Mouse (Mus musculus) limb, embryonic 13.5 days (tissue): ENCODE results near the gene Pard6b. TPM values are rescaled to one million over a fixed set of nuclear protein-coding genes. Genes with fewer than 3 reads are reported as not detected.

Experiments
- ATAC-seq: fragments of 200-750 bp; cut with Nextera tagmentation; 2 replicates; pipeline ENCODE4 v1.8.0; 2017; ENCODE audit warnings: low read depth, moderate number of reproducible peaks, moderate TSS enrichment; ENCODE audit not compliant: low FRiP score
- H3K27ac ChIP-seq: fragments of 300-500 bp; sonication (generic); 2 replicates; pipeline ENCODE4 v1.5.1; 2015; ENCODE audit warnings: inconsistent platforms, mild to moderate bottlenecking, moderate library complexity
- H3K27me3 ChIP-seq: fragments of 300-500 bp; sonication (generic); 2 replicates; pipeline ENCODE4 v1.6.1; 2015; ENCODE audit warnings: mild to moderate bottlenecking, inconsistent platforms
- H3K36me3 ChIP-seq: fragments of 300-500 bp; sonication (generic); 2 replicates; pipeline ENCODE4 v1.6.1; 2015; ENCODE audit warnings: inconsistent platforms, mild to moderate bottlenecking, moderate library complexity
- H3K4me1 ChIP-seq: fragments of 300-500 bp; sonication (generic); 2 replicates; pipeline ENCODE4 v1.6.1; 2015; ENCODE audit warnings: inconsistent platforms
- H3K4me2 ChIP-seq: fragments of 300-500 bp; sonication (generic); replicated peaks from 2 replicates; pipeline ENCODE4 v1.6.1; 2015; ENCODE audit warnings: inconsistent platforms, mild to moderate bottlenecking, moderate library complexity
- H3K4me3 ChIP-seq: fragments of 300-500 bp; sonication (generic); 2 replicates; pipeline ENCODE4 v1.5.1; 2015; ENCODE audit warnings: moderate library complexity, mild to moderate bottlenecking, inconsistent platforms
- H3K9ac ChIP-seq: fragments of 300-500 bp; sonication (generic); 2 replicates; pipeline ENCODE4 v1.6.1; 2015; ENCODE audit warnings: mild to moderate bottlenecking, inconsistent platforms
- H3K9me3 ChIP-seq: fragments of 300-500 bp; sonication (generic); 2 replicates; pipeline ENCODE4 v1.6.1; 2016; ENCODE audit warnings: inconsistent platforms
- WGBS: fragments of 180-500 bp; shearing (Covaris S2); methylation state at CpG from one replicate; pipeline ENCODE4 v1.1.7; 2015; 5-methylcytosine and 5-hydroxymethylcytosine counted together
- polyA plus RNA-seq: library from polyadenylated mRNA; unstranded; fragments of >200 nt; fragmentation: Nextera tagmentation; extraction: Ambion mirVana; gene quantifications from 2 replicates; pipeline ENCODE4 v1.2.1, GENCODE M21; 2015

Gene Pard6b
- polyA plus RNA-seq, 1 experiment from 2014 or later: 3.7 TPM

GRCm38 (mm10) chr2:168085621-168086265, 4.9 kb downstream of the Pard6b start:
- no peak overlapping the region for H3K4me3 ChIP-seq
- H3K36me3 ChIP-seq: no peaks in the 10 kb centered on the region
- H3K9me3 ChIP-seq: no peaks in the 10 kb centered on the region
- no peak overlapping the region for H3K9ac ChIP-seq
- peaks cover 27% of the 10 kb centered on the region for H3K27me3 ChIP-seq
- 68% methylated on average over 10 of the region's 10 CpGs for WGBS
- H3K4me2 ChIP-seq: no peak overlapping the region
- peaks cover 15% of the 10 kb centered on the region for H3K4me1 ChIP-seq
- no peak for ATAC-seq
- no peak overlapping the region for H3K27ac ChIP-seq

GRCm38 (mm10) chr2:168086318-168086717, 5.5 kb downstream of the Pard6b start:
- Histone ChIP-seq H3K4me1 (peaks cover 14% of the 10 kb centered on the region), H3K9ac (no peak overlapping the region), H3K4me2 (no peak overlapping the region), H3K27ac (no peak overlapping the region), H3K4me3 (no peak overlapping the region), H3K27me3 (peaks cover 23% of the 10 kb centered on the region), H3K9me3 (no peaks in the 10 kb centered on the region), H3K36me3 (no peaks in the 10 kb centered on the region)
- ATAC-seq: no peak
- 40% methylated on average over 6 of the region's 6 CpGs for WGBS

- Histone ChIP-seq H3K27me3 (peaks cover 17% of the 10 kb centered on the region), H3K9me3 (no peaks in the 10 kb centered on the region), H3K4me2 (no peak overlapping the region), H3K36me3 (no peaks in the 10 kb centered on the region; the same call in 1 of the 2 replicates), H3K4me1 (peaks cover 9% of the 10 kb centered on the region), H3K4me3 (no peak overlapping the region), H3K9ac (no peak overlapping the region), H3K27ac (no peak overlapping the region)
- WGBS: 62% methylated on average over 9 of the region's 9 CpGs
- ATAC-seq: no peak
Observed at GRCm38 (mm10) chr2:168086839-168087238, 6.0 kb downstream of the Pard6b start.

GRCm38 (mm10) chr2:168091560-168091959, 10.8 kb downstream of the Pard6b start:
- no peak overlapping the region for H3K4me2 ChIP-seq
- 57% methylated on average over 11 of the region's 11 CpGs for WGBS
- ATAC-seq: no peak

GRCm38 (mm10) chr2:168093077-168093476, 12.3 kb downstream of the Pard6b start:
- H3K4me2 ChIP-seq: no peak overlapping the region
- no peak for ATAC-seq
- H3K9me3 ChIP-seq: no peaks in the 10 kb centered on the region
- 92% methylated on average over 4 of the region's 4 CpGs for WGBS
- H3K4me1 ChIP-seq: peaks cover 26% of the 10 kb centered on the region
- no peak overlapping the region for H3K9ac ChIP-seq
- no peak overlapping the region for H3K27ac ChIP-seq
- no peak overlapping the region for H3K4me3 ChIP-seq
- no peaks in the 10 kb centered on the region for H3K27me3 ChIP-seq
- H3K36me3 ChIP-seq: no peaks in the 10 kb centered on the region; the same call in 1 of the 2 replicates

More at GRCm38 (mm10) chr2:168091560-168091959, 10.8 kb downstream of the Pard6b start:
- Histone ChIP-seq H3K36me3 (no peaks in the 10 kb centered on the region; the same call in 1 of the 2 replicates), H3K4me3 (no peak overlapping the region), H3K27ac (no peak overlapping the region), H3K4me1 (peaks cover 22% of the 10 kb centered on the region), H3K9me3 (no peaks in the 10 kb centered on the region), H3K27me3 (no peaks in the 10 kb centered on the region), H3K9ac (no peak overlapping the region)

- H3K9me3 ChIP-seq: no peaks in the 10 kb centered on the region
- H3K4me1 ChIP-seq: peaks cover 26% of the 10 kb centered on the region
- H3K4me2 ChIP-seq: no peak overlapping the region; the same call in 1 of the 2 replicates
- no peak overlapping the region for H3K4me3 ChIP-seq
- peak overlapping the region; percentile 25; the same call in 1 of the 2 replicates for H3K9ac ChIP-seq
- H3K27ac ChIP-seq: peak overlapping the region; percentile 82
- WGBS: 62% methylated on average over 8 of the region's 8 CpGs
- H3K36me3 ChIP-seq: peaks cover 10% of the 10 kb centered on the region
- H3K27me3 ChIP-seq: no peaks in the 10 kb centered on the region
- ATAC-seq: no peak
Observed at GRCm38 (mm10) chr2:168095077-168095476, 14.3 kb downstream of the Pard6b start.

- Histone ChIP-seq H3K9ac (no peak overlapping the region), H3K9me3 (no peaks in the 10 kb centered on the region), H3K27me3 (no peaks in the 10 kb centered on the region), H3K4me1 (peaks cover 26% of the 10 kb centered on the region), H3K4me2 (no peak overlapping the region), H3K4me3 (no peak overlapping the region), H3K36me3 (peaks cover 10% of the 10 kb centered on the region), H3K27ac (no peak overlapping the region)
- WGBS: 69% methylated on average over 3 of the region's 3 CpGs
- no peak for ATAC-seq
Observed at GRCm38 (mm10) chr2:168096487-168096886, 15.7 kb downstream of the Pard6b start.

GRCm38 (mm10) chr2:168098040-168098439, 17.2 kb downstream of the Pard6b start:
- H3K36me3 ChIP-seq: peaks cover 10% of the 10 kb centered on the region
- no peak overlapping the region for H3K4me2 ChIP-seq
- ATAC-seq: 0 out of 2 replicates have a peak, but pooled peaks have one; percentile 35
- 34% methylated on average over 6 of the region's 6 CpGs for WGBS
- H3K4me1 ChIP-seq: peaks cover 26% of the 10 kb centered on the region
- no peaks in the 10 kb centered on the region for H3K9me3 ChIP-seq
- no peak overlapping the region; the same call in 1 of the 2 replicates for H3K9ac ChIP-seq
- no peaks in the 10 kb centered on the region for H3K27me3 ChIP-seq
- no peak overlapping the region for H3K27ac ChIP-seq
- H3K4me3 ChIP-seq: no peak overlapping the region

- Histone ChIP-seq H3K4me1 (peaks cover 20% of the 10 kb centered on the region), H3K27me3 (no peaks in the 10 kb centered on the region), H3K4me2 (no peak overlapping the region), H3K9ac (no peak overlapping the region), H3K36me3 (peaks cover 10% of the 10 kb centered on the region), H3K27ac (no peak overlapping the region), H3K4me3 (no peak overlapping the region), H3K9me3 (no peaks in the 10 kb centered on the region)
- 82% methylated on average over 13 of the region's 13 CpGs for WGBS
- ATAC-seq: no peak
Observed at GRCm38 (mm10) chr2:168100008-168100407, 19.2 kb downstream of the Pard6b start.

GRCm38 (mm10) chr2:168101805-168102204, 21.0 kb downstream of the Pard6b start:
- peaks cover 10% of the 10 kb centered on the region for H3K36me3 ChIP-seq
- 75% methylated on average over 5 of the region's 5 CpGs for WGBS
- H3K4me3 ChIP-seq: no peak overlapping the region

GRCm38 (mm10) chr2:168103341-168103740, 22.5 kb downstream of the Pard6b start:
- no peak overlapping the region for H3K9ac ChIP-seq
- WGBS: 92% methylated on average over 10 of the region's 10 CpGs
- ATAC-seq: no peak

More at GRCm38 (mm10) chr2:168101805-168102204, 21.0 kb downstream of the Pard6b start:
- H3K9ac ChIP-seq: no peak overlapping the region
- H3K27ac ChIP-seq: no peak overlapping the region
- no peaks in the 10 kb centered on the region for H3K27me3 ChIP-seq
- no peaks in the 10 kb centered on the region for H3K9me3 ChIP-seq
- H3K4me2 ChIP-seq: no peak overlapping the region
- no peak for ATAC-seq
- peaks cover 4% of the 10 kb centered on the region for H3K4me1 ChIP-seq

GRCm38 (mm10) chr2:168104375-168105144, 23.8 kb downstream of the Pard6b start:
- Histone ChIP-seq H3K9ac (no peak overlapping the region), H3K4me3 (no peak overlapping the region), H3K36me3 (no peaks in the 10 kb centered on the region), H3K9me3 (no peaks in the 10 kb centered on the region), H3K4me2 (no peak overlapping the region), H3K4me1 (peaks cover 5% of the 10 kb centered on the region), H3K27me3 (no peaks in the 10 kb centered on the region), H3K27ac (no peak overlapping the region)
- WGBS: 83% methylated on average over 22 of the region's 22 CpGs
- ATAC-seq: no peak

More at GRCm38 (mm10) chr2:168103341-168103740, 22.5 kb downstream of the Pard6b start:
- H3K9me3 ChIP-seq: no peaks in the 10 kb centered on the region
- H3K4me3 ChIP-seq: no peak overlapping the region
- H3K4me2 ChIP-seq: no peak overlapping the region
- H3K27ac ChIP-seq: no peak overlapping the region
- H3K36me3 ChIP-seq: peaks cover 10% of the 10 kb centered on the region
- H3K27me3 ChIP-seq: no peaks in the 10 kb centered on the region
- peaks cover 5% of the 10 kb centered on the region for H3K4me1 ChIP-seq
